Mouse (Mus musculus): ENCODE measurements at regions not wholly inside any gene's neighbourhood (a gene's known extent, or its start where the extent isn't known, plus 50 kb on each side); places are given as distances from the start of the nearest gene placed in this dataset.
A peak's percentile ranks its signal among the peaks of the same experiment; 100 is the strongest.

DNA sequence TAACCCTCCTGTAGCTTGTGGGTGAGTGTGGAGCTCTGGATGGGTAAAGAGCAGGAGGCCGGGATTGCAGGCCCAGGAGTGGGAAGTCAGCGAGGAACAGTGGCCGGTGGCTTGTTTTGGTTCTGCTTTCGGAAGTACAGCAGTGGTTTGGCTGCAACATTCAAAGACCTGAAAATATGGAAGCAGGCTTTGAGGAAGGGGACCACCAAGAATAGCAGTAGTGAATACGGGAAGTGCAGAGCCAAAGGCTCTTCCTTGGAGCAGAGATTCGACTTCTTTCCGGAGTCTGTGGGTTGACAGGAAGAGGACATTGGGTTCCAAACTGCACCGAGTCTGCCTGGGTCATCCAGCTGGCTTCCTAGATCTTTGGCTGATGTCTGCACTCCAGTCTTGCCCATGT is 209.1 kb upstream of the Klf4 start:
- no peak for DNase-seq (ENCODE audit: extremely low spot score)

DNA sequence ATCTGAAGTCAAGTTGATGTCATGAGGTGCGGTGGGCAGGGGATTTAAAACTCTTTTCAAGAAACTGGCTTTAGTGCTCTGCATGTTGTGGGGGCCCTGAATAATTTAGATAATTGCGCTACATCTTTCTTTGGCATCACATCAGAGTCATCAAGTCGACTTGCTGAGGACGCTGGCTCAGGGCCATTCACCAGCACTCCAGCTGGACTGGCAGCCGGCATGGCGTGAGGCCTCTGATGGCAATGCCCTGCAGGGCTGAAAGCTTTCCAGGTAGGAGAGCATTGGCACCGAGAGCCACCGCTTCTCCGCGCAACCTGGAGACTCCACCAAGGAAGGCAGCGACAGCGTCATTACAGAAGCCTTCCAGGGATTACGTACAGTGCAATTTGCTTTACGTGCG is 207.8 kb upstream of the Klf4 start:
- DNase-seq (ENCODE audit: extremely low spot score), result no peak

DNA sequence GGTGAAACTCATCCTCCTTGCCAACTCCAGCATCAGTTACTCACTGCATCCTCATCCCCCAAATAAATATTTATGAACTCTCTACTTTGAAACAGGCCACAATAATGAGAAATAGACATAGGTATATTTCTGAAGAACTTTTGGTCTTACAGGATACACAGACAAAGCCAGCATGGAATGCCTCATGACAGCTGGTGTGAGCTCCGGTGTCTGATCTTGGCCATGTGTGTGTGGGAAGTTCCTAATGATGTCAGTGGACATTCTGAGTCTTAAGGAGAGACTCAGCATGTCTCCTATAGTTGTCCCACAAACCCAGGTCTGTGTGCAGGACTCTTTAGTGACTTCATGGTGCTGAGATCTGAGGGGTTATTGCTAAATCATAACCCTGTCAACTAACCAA is 206.4 kb upstream of the Klf4 start:
- DNase-seq (ENCODE audit: extremely low spot score), result no peak

DNA sequence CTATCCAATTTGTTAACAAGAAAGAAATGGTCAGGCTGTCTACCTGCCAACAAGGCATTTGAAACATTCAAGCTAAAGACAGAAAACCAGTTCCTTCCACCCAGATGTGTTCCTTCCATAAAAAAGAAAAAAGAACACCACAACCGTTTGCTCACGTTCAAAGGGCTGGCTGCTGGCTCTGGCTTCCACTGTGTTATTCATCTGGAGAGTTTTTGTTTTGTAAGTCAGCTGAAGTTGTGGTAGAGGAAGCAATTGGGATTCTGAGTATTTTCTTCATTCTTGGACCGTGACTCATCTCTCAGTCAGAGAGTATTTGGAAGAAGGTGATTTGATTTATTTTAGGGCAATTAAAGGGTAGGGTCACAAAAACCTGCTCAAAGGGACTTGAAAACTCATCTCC is 203.2 kb upstream of the Klf4 start:
- no peak for DNase-seq (ENCODE audit: extremely low spot score)

DNA sequence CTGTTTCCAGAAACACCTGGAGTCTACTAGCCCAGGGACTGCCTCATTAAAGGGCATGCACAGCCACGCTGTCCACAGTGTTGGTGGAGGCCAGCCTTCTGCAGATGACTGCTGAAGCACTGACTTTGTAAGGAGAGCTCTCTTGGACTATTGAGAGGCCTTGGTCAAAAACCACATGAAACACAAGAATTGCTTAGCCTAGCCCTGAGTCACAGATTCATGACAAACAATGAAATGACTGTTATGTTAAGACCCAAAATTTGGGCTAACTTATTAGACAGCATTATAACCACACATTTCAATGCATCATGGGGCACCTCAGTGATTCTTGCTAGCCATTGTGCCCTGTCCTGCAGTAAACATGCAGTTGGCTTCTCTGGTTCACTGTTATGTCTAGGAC is 202.1 kb upstream of the Klf4 start:
- DNase-seq (ENCODE audit: extremely low spot score), result no peak

DNA sequence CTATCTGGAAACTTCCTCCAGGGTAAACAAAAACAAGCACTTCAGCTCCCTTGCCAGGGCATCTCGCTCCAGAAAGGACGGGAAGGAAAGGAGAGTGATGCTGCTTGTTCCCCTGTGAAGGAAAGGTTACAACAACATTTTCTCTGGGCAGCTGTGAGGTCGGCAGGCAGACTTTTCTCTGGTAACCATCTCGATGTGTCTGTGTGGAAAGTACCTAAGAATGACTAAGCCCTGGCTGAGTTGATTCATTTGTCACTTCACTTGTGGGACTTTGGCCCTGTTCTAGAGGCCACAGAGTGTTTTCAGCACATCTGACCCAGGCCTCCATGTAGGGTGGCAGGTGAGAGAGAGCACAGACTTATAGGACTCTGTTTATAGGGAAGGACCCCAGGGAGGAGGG is 201.0 kb upstream of the Klf4 start:
- no peak for DNase-seq (ENCODE audit: extremely low spot score)

DNA sequence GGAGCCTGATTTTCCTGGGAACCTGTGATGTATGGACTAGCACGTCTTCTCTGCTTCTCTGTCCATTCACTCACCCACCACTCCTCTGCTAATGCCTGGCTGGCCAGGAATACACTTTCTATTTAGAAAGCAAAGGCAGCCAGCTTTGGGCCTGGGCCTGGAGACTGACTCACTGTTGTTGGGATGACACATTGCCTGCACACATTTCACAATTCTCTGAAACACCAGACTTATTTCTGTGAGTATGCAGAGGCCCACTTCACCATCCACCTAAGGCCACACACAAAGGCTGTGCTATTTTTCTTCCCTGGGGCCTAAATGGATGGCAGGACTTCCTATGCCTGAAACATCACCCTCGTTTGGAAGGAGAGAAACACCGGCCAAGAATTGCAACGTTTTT is 199.7 kb upstream of the Klf4 start:
- DNase-seq (ENCODE audit: extremely low spot score), result no peak

DNA sequence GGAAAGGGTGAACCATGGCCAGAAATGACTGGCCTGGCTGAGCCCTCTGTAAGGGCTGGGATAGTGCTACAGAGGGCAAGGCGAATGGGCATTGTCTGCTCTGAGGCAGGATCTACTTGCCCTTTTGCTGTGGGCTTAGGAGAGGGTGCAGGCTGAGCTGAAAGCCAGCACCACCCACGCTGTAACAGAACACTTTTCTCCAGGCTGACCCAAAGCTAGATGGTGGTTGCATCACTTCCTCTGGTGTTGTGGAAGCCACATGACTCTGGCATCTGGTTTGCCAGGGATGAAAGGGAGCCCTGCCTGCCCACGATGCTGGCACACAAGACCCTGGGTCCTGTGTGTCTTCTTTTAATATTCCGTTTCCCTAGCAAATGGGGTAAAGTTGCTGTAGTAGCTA is 198.0 kb upstream of the Klf4 start:
- DNase-seq (ENCODE audit: extremely low spot score), result no peak

DNA sequence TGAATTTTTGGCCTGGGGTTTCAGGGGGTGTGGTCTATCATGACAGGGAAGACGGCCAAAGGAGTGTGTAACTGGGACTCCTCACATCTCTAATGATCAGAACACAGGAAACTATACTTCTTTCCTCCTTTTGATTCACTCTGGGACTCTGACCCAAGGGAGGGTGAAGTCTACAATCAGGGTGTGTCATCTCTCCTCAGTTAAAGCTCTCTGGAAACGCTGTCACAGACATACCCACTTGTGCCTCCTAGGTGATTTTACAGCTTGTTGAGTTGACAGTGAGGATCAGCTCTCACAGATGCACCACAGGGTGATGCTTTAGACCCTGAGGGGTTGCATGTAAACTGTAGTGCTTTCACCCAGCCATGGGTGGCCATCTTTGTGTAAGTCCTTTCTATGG is 194.9 kb upstream of the Klf4 start:
- no peak for DNase-seq (ENCODE audit: extremely low spot score)

DNA sequence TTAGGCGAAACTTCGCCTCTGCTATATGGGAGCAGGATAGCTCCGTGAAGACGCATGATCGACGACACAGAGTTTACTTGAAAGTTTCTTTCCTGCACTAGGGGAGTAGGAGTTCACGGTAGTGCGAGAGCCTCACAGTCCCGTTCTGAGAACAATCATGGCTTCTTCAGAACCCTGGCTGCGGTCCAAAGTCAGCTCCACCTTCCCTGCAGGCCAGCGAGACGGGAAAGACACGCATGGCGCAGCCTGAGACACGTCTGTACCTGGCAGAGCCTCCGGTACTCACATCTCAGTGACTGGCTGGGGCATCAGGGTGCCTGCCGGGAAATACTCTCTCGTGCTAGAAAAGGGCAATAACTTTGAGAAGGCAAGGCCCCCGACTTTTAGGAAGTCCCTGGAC is 193.8 kb upstream of the Klf4 start:
- no peak for DNase-seq (ENCODE audit: extremely low spot score)

DNA sequence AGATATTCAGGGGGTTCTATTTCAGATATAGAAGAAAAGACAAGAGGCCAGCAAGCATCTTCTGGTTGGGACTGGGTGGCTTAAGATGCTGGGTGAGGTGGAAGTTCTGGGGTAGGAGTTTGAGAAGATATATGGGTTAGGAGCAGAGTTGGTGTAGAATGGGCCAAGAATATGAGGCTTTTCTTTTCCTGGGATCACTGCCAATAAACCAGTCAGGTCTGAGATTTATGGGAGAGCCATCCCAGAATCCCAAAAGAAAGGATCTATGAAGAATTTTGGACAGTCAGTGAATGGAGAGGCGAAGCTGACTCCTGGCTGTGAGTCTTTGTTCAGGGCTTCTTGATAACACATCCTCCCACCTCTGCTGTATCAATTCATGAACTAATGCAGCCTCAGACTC is 192.0 kb upstream of the Klf4 start:
- DNase-seq (ENCODE audit: extremely low spot score), result no peak

DNA sequence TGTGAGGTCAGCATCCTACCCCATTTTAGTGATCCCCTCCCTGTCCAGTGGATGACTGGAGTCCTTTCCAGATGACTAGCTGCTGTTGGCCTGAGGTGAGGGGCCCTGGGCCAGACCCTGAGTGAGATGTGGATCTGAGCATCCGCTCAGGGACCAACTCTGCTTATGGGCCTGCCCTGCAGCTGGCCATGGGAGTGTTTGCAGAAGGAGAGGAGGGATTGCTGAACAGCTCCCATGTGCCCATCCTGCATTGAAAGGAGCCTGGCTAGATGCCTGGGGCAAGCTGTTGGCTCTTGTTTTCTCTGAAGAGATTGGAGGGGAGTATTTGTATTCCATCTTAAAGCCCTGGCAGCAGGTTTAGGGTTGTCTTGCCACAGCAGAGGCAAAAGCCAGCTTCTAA is 190.9 kb upstream of the Klf4 start:
- DNase-seq (ENCODE audit: extremely low spot score), result no peak

DNA sequence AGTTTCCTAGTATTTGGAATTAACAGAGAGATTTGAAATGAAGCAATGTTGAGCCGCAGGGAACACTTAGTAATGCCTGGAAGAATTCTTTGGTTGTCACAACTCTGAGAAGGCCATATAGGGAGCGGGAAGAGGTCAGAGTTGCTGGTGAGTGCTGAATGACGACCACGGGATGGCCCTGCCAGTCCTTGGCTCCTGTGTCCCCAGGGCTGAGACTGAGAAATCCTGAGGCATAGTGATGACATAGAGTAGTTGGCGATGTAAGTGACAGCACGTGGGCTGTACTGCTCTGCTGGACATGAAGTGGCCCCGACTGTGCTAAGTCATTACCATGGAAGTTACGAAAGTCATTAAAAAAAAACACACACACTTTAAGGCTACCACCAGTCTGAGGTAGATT is 190.1 kb upstream of the Klf4 start:
- DNase-seq (ENCODE audit: extremely low spot score), result no peak

DNA sequence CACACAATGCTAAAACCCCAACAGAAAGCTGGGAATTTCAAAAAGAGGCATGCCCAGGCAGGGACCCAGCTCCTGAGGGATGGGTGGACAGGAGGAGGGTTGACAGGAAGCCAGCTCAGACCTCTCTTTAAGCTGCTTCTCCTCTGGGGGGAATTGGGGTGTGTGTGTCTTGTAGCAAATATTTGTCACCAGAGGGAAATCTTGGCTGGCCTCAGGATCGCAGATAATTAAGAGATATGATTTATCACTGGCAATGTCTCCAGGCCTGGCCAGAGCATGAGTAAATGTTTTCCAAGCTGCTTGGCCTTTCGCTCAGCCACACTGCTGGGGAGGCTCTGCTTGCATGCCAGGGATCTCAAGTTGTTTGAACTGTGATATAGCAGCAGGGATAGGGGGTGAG is 189.6 kb upstream of the Klf4 start:
- DNase-seq (ENCODE audit: extremely low spot score), result no peak

DNA sequence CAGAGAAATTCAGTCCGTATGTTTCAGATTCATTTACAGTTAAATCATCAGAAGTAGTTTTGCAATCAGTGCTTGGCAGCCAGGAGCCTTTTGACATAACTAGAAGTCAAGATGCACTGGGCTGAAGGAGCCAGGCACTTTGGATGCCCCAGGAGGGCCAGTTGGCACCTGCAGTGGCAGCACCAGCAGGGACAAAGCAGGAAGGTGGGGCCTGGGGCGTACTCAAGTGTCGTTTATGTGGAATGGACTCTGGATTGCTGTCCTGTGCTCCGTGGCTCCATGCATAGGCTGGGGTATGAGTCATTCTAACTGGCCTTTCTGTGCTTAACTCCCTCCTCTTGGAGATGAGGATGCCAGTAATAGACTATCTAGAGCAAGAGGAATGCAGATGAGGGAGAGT is 186.2 kb upstream of the Klf4 start:
- no peak for DNase-seq (ENCODE audit: extremely low spot score)

DNA sequence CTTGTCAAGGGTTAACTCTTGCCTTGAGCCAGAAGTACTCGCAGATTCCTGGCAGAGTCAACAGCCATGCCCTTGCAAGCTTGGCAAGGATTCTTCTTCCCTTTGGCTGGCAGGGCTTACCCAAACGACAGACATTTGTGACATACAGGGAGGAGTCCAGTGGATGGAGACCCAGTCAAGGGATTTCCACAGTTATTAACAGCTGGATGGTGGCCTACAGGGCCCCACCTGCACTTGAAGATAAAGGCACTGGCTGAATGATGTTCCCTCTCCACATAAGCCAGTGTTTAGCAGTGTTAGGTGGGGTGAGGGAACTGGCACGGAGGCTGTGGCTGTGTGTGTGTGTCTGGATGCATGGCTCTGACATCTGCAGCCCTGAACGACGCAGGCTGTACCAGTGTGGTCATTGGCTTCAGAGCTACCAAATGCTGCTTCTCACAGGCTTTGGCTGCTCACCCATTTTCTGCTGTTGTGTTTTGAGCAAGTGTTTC is 183.9 kb upstream of the Klf4 start:
- no peak for DNase-seq (ENCODE audit: extremely low spot score)

DNA sequence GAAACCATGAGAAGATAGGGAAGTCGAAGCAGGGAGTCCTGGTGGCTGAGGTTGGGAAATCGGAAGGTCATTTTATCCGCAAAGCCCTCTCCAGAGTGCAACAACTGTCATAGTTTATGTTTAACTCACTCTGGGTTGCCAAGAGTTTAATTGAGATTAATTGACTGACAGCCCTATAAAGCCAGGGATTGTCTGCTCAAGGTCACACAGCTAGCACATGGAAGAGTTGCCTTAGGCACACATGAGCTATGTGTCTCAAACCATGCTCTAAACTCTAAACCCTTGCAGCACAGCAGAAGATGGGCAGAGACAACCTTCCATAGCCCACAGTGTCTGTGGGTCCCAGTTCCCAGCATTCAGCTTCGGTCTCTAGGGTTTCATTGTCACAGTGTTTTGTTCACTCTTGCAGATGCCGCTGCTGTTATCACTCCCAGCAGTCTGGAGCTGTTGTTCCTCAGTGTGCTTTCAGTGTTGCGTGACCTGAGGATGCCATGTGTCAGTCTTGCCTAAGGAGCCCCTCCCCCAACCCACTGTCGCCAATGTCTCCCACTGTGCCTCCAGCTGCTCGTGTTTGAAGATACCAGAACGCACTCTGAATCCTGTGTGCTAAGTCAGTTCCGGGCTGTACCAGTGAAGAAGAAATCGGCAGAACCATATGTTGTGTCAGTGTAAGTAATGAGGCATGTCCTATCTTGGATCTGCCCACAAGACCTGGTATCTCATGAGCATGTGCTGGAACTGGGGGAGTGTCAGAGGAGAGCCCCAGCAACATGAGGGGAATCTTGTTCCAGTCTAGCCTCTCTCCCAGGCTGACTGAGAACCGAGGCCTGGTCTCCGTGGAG is 179.5 kb upstream of the Klf4 start:
- DNase-seq (ENCODE audit: extremely low spot score), result peak; percentile 10

DNA sequence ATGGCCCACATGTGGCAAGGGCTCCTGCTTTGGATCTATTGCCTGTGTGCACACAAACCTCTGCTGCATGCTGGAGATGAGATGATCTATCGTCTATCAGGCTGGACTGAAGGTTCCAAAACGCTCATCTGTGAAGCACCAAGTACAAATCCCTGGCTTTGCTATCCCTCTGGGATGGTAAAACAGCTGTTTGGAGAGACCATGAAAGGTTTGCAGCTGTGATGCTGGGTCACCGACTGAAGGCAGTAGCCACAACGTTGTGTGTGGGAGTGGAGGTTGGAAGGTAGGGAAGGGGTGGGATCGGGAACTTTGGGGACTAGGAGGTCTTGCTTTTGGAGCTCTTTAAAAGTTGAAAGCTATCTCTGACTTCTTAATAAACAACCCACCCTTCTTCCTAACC is 178.2 kb upstream of the Klf4 start:
- DNase-seq (ENCODE audit: extremely low spot score), result no peak

DNA sequence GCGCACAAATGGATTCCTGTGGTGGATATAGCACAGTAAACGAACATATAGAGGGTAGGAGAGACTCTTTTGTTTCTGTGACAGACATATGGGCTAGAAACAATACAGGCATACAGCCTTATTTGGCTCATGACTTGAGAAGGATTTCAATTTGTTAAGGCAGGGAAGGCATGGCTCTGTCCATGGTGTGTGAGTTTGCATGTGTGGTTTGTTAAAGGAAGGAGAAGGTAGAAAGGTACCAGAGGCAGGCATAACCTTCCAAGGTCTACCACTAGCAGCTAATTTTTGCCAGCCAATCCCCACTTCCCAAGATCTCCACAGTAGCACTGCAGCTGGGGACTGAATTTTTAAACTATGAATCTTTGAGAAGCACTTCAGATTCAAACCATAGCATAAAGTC is 176.5 kb upstream of the Klf4 start:
- no peak for DNase-seq (ENCODE audit: extremely low spot score)

DNA sequence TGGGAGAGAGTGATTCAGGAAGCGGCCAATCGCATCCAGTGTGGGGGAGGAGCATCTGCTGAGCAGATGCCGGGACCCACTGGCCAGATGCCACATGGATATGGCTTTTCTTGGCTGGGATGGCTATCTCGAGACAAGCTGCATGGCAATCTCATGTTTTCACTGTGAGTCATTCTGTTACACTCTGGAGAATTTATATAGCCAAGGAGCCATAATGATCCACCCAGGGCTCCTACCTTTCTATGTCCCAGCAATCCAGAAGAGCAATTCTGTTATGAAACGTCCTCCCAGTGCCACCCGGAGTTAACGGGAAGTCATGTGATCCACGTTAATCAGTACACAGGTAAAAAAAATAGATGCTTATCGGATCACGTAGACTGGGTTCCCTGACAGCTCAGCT is 175.7 kb upstream of the Klf4 start:
- DNase-seq (ENCODE audit: extremely low spot score), result no peak

DNA sequence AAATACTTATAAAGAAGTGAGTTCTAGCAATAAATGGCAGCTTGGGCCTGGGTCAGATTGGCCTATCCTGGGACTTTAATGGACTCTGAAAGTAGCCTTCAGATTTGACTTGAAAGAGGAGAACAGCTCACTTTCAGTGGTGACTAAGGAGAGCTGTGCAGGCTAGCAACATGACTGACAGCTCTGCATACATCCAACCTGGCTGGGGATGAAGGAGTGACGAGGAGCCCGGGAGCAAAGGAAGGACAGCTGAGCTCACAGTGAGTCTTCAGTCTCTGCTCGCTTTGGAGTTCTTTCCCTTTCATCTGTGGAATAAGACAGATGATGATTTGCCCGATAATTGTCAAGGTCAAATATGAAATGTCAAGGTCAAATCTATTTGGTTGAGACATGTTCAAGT is 172.7 kb upstream of the Klf4 start:
- no peak for DNase-seq (ENCODE audit: extremely low spot score)

DNA sequence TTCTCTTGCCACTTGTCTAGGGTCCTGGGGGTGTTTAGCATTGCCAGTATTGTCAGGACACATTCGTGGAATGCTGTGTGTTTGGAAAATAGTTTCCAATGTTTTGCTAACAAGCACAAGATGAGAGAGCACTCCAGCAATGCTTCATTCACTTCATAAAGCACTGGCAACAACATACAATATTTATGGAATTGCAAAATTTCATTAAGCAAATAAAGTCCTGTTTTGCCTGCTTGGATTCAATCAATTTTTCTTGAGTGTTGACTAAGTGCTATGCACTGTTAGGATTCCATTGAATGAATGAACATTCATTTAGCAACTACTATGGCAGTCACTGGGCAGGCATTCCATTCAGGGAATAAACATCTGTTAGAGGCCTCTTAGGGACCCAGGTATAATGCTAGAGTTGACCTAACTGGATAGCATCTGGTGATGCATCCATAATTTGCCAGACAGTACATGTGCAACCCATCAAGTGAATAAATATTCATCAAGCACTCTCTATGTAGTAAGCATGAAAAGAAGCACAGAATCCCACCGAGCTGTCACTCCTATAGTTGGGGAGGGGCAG is 171.2 kb upstream of the Klf4 start:
- no peak for DNase-seq (ENCODE audit: extremely low spot score)

DNA sequence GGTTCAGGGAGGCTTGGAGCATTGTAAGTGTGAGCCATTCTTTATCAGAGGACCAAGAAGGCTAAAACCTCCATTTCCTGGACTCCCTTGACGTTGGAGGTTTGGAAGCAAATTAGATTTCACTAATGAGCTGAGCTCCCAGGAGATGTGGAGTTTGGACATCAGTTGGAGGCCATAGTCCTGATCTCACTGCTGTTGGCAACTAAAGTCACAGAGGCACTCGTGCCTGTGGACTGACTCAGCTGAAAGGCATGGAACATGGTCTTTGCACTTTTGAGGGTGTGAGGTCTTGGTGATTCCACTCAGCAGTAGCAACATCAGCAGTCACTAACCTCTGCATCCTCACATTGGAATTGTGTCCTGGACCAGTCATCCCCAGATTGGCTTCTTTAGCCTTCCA is 169.1 kb upstream of the Klf4 start:
- no peak for DNase-seq (ENCODE audit: extremely low spot score)

DNA sequence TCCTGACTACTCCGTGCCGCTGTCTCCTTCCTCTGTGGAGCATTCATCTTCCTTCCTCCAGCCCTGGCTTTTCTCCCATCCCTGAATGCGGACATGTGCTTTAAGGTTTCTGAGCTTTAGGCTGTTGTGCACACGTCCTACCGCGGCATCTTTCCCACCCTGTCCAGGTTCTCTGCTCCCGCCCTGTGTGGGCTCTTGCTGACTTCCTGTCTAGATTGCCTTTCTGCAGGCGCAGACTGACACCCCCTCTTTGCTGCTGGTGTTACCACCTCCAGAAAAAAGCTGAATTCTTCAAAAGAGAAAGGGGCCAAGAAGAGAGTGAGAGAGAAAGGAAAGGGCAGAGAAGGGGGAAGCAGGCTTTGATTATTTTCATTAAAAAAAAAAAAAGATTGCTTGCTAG is 167.7 kb upstream of the Klf4 start:
- no peak for DNase-seq (ENCODE audit: extremely low spot score)
